ENCODE assay signal across 16 mouse cellular contexts in the genomic region with DNA sequence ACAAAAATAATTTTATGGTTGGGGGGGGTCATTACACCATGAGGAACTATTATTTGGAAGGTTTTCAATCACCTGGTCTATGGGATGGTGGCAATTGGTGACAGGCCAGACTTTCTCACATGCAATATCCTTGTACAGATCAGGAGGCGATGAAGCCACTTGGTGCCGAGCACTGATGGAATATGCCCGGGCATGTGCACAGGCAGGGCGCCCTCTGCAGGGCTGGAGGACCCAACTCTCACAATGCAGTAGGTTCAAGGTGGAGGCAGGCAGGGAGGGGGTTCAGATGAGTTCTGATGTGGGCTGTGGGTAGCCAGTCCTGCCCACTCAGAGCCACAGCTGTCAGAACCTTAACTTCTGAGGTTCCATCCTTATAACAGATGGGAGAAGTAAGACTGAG. TPM values are rescaled to one million over a fixed set of nuclear protein-coding genes. Genes with fewer than 3 reads are reported as not detected.
DNase-seq lines count a peak whose midpoint lies in the region; ATAC-seq and TF ChIP-seq lines count a peak whose summit lies in the region.
"Had no signal": no experiment of that assay in that cellular context is flagged by ENCODE, and none has a peak within 500 bp of the region (broad histone marks: within the 10 kb centered on the region; RNA-seq: fewer than 3 reads in every experiment).

No protein-coding gene starts in this region.

- TF ChIP-seq RAD21 in CH12.LX (IDR thresholded peaks at IDR 0.05; ENCODE audit: low read depth, low read length) = no peak

- in situ Hi-C loops in CH12.LX (cut with MboI; ENCODE audit: low pct_ligation_motif_present, low pct_unique_long_range_greater_than_20kb, low sequenced_read_pairs) = no loop called here

- H3K4me3 ChIP-seq in forebrain, postnatal 0 days (ENCODE audit: low read depth, low read length) = no peak overlapping the region
- no peak overlapping the region for H3K4me3 ChIP-seq in forebrain, embryonic 11.5 days (ENCODE audit: low read depth, low read length)
- no peak overlapping the region for H3K4me3 ChIP-seq in lung, embryonic 14.5 days (ENCODE audit: low read depth, low read length)
- no peak overlapping the region for H3K4me3 ChIP-seq in CH12.LX (replicated peaks in 1 of 3; ENCODE audit: low read depth in 2 of 3, low read length in 2 of 3, poor library complexity in 1 of 3)
- H3K4me3 ChIP-seq in midbrain, embryonic 10.5 days = no peak overlapping the region
- H3K4me3 ChIP-seq: embryonic facial prominence, embryonic 15.5 days had no signal

- TF ChIP-seq CTCF in forebrain, postnatal 0 days (IDR thresholded peaks at IDR 0.05; ENCODE audit: low read depth) = peak; percentile 34; the same call in 1 of the 2 replicates
- peak; percentile 33 for TF ChIP-seq CTCF in lung, embryonic 14.5 days (IDR thresholded peaks at IDR 0.05; ENCODE audit: low read depth)
- peak in 1 of 2 experiments; percentile 46; a peak in 2 of 4 replicates for TF ChIP-seq CTCF in CH12.LX (conservative IDR thresholded peaks at IDR 0.05 in 1 of 2, IDR thresholded peaks at IDR 0.05 in 1 of 2; ENCODE audit: low read depth in 2 of 2, low read length in 2 of 2)

- H3K27me3 ChIP-seq in forebrain, postnatal 0 days (ENCODE audit: insufficient read depth, low read length) = no peaks in the 10 kb centered on the region
- no peaks in the 10 kb centered on the region for H3K27me3 ChIP-seq in forebrain, embryonic 11.5 days (ENCODE audit: control insufficient read depth, insufficient read depth, low read length)
- H3K27me3 ChIP-seq in lung, embryonic 14.5 days (ENCODE audit: insufficient read depth, low read length) = no peaks in the 10 kb centered on the region
- peaks cover 33% of the 10 kb centered on the region for H3K27me3 ChIP-seq in CH12.LX (replicated peaks)
- no peaks in the 10 kb centered on the region for H3K27me3 ChIP-seq in midbrain, embryonic 10.5 days (ENCODE audit: low read depth, poor library complexity, severe bottlenecking)
- H3K27me3 ChIP-seq: embryonic facial prominence, embryonic 15.5 days had no signal

- no peak for ATAC-seq in forebrain, postnatal 0 days
- ATAC-seq in forebrain, embryonic 11.5 days (replicated peaks; ENCODE audit: low FRiP score) = no peak
- no peak for ATAC-seq in lung, embryonic 14.5 days (ENCODE audit: insufficient read depth)
- ATAC-seq: intestine, embryonic 16.5 days had no signal

- H3K4me1 ChIP-seq in forebrain, postnatal 0 days (ENCODE audit: insufficient read depth) = no peaks in the 10 kb centered on the region
- no peaks in the 10 kb centered on the region for H3K4me1 ChIP-seq in forebrain, embryonic 11.5 days (replicated peaks; ENCODE audit: control insufficient read depth, insufficient read depth, low read length)
- H3K4me1 ChIP-seq in lung, embryonic 14.5 days (ENCODE audit: insufficient read depth) = no peaks in the 10 kb centered on the region
- peaks cover 5 to 6% of the 10 kb centered on the region in 2 experiments; a peak in 2 of 4 replicates for H3K4me1 ChIP-seq in CH12.LX (ENCODE audit: control insufficient read depth in 1 of 2, insufficient read depth in 2 of 2)
- H3K4me1 ChIP-seq in midbrain, embryonic 10.5 days = peaks cover 9% of the 10 kb centered on the region
- H3K4me1 ChIP-seq: embryonic facial prominence, embryonic 15.5 days had no signal

- dilution Hi-C loops in CH12.LX (cut with MboI; ENCODE audit: extremely low pct_ligation_motif_present, extremely low pct_unique_long_range_greater_than_20kb, low sequenced_read_pairs) = no loop called here

- no peak for TF ChIP-seq EP300 in CH12.LX (IDR thresholded peaks at IDR 0.05; ENCODE audit: low read length)

- TF ChIP-seq POLR2A in CH12.LX (IDR thresholded peaks at IDR 0.05; ENCODE audit: low read depth, low read length) = no peak

- H3K4me2 ChIP-seq in forebrain, postnatal 0 days (ENCODE audit: low read depth) = no peak overlapping the region
- no peak overlapping the region for H3K4me2 ChIP-seq in forebrain, embryonic 11.5 days (ENCODE audit: low read depth, low read length, severe bottlenecking)
- no peak overlapping the region for H3K4me2 ChIP-seq in lung, embryonic 14.5 days
- H3K4me2 ChIP-seq in CH12.LX (ENCODE audit: insufficient read depth, low read depth, poor library complexity, severe bottlenecking) = no peak overlapping the region
- H3K4me2 ChIP-seq: embryonic facial prominence, embryonic 15.5 days had no signal

- no peak overlapping the region for H3K27ac ChIP-seq in forebrain, postnatal 0 days (ENCODE audit: low read depth, low read length)
- no peak overlapping the region for H3K27ac ChIP-seq in forebrain, embryonic 11.5 days (ENCODE audit: low read depth, low read length)
- H3K27ac ChIP-seq in lung, embryonic 14.5 days (ENCODE audit: low read depth) = no peak overlapping the region
- no peak overlapping the region for H3K27ac ChIP-seq in CH12.LX (ENCODE audit: insufficient read depth, low read depth)
- no peak overlapping the region for H3K27ac ChIP-seq in midbrain, embryonic 10.5 days (replicated peaks)
- H3K27ac ChIP-seq: embryonic facial prominence, embryonic 15.5 days had no signal

- H3K9me3 ChIP-seq in forebrain, postnatal 0 days (ENCODE audit: low read length) = no peaks in the 10 kb centered on the region
- no peaks in the 10 kb centered on the region for H3K9me3 ChIP-seq in forebrain, embryonic 11.5 days (ENCODE audit: control insufficient read depth, low read length)
- H3K9me3 ChIP-seq in lung, embryonic 14.5 days (ENCODE audit: low read depth, low read length) = no peaks in the 10 kb centered on the region
- H3K9me3 ChIP-seq in CH12.LX (replicated peaks; ENCODE audit: low read length) = no peaks in the 10 kb centered on the region
- H3K9me3 ChIP-seq in midbrain, embryonic 10.5 days (replicated peaks) = no peaks in the 10 kb centered on the region
- H3K9me3 ChIP-seq: embryonic facial prominence, embryonic 15.5 days had no signal

- H3K36me3 ChIP-seq in forebrain, postnatal 0 days (ENCODE audit: insufficient read depth) = no peaks in the 10 kb centered on the region
- no peaks in the 10 kb centered on the region for H3K36me3 ChIP-seq in forebrain, embryonic 11.5 days (ENCODE audit: control insufficient read depth, insufficient read depth, low read length)
- no peaks in the 10 kb centered on the region for H3K36me3 ChIP-seq in lung, embryonic 14.5 days (ENCODE audit: insufficient read depth)
- H3K36me3 ChIP-seq in CH12.LX (replicated peaks in 1 of 2; ENCODE audit: control insufficient read depth in 1 of 2, insufficient read depth in 1 of 2, low read length in 1 of 2) = no peaks in the 10 kb centered on the region
- H3K36me3 ChIP-seq in midbrain, embryonic 10.5 days = no peaks in the 10 kb centered on the region
- H3K36me3 ChIP-seq: embryonic facial prominence, embryonic 15.5 days had no signal

- 85% methylated on average over 4 of the region's 4 CpGs for WGBS in forebrain, postnatal 0 days
- 81% methylated on average over 4 of the region's 4 CpGs for WGBS in forebrain, embryonic 11.5 days
- WGBS in lung, embryonic 14.5 days = 76% methylated on average over 4 of the region's 4 CpGs
- 86% methylated on average over 4 of the region's 4 CpGs for WGBS in midbrain, embryonic 10.5 days

- H3K79me2 ChIP-seq in CH12.LX (replicated peaks; ENCODE audit: control insufficient read depth, extremely low read depth, insufficient read depth, poor library complexity, severe bottlenecking) = no peaks in the 10 kb centered on the region

- no peak overlapping the region for H3K9ac ChIP-seq in forebrain, postnatal 0 days
- no peak overlapping the region for H3K9ac ChIP-seq in forebrain, embryonic 11.5 days (ENCODE audit: low read length)
- H3K9ac ChIP-seq in lung, embryonic 14.5 days = no peak overlapping the region
- no peak overlapping the region for H3K9ac ChIP-seq in CH12.LX (ENCODE audit: insufficient read depth, low read depth)
- H3K9ac ChIP-seq: embryonic facial prominence, embryonic 15.5 days had no signal

- no peak for DNase-seq in forebrain, postnatal 0 days
- DNase-seq in forebrain, embryonic 11.5 days (ENCODE audit: low spot score) = no peak
- no peak for DNase-seq in lung, embryonic 14.5 days
- no peak for DNase-seq in lung, postnatal 36 days
- DNase-seq in CH12.LX (ENCODE audit: extremely low read depth) = peak; percentile 33
- DNase-seq in naive thymus-derived CD4-positive, alpha-beta T cell, adult 2 months (ENCODE audit: low read depth) = peak; percentile 2
- no peak for DNase-seq in right cerebral cortex, postnatal 10 days (ENCODE audit: low spot score in 2 of 2)
- no peak for DNase-seq in midbrain, embryonic 10.5 days (ENCODE audit: low spot score)
- DNase-seq: lung, postnatal 4 days; right cerebral cortex, postnatal 4 days had no signal

TF ChIP-seq in CH12.LX, 34 proteins besides CTCF, POLR2A, EP300 and RAD21:
- TF ChIP-seq TCF12 (IDR thresholded peaks at IDR 0.05; ENCODE audit: low read depth, low read length) (0 out of 2 replicates have a peak, but pooled peaks have one; percentile 20), ETS1 (conservative IDR thresholded peaks at IDR 0.05; ENCODE audit: low read depth, low read length) (no peak)

RNA-seq across cellular contexts. Expression of a gene that starts 11.1 kb away (rescaled TPM):
- 0.08 TPM in 1 of 2 replicates, not detected in the other for total RNA-seq in forebrain, postnatal 0 days (2014; rRNA removed)
- polyA plus RNA-seq in forebrain, postnatal 0 days (2015; fragmentation: Nextera tagmentation; extraction: Ambion mirVana) = 0.02 and 0.03 TPM in 2 replicates
- 0.11 and 0.16 TPM in 2 replicates for polyA plus RNA-seq in forebrain, embryonic 11.5 days (2014; fragmentation: Nextera tagmentation; extraction: Ambion mirVana)
- polyA plus RNA-seq in lung, embryonic 14.5 days (2014; fragmentation: Nextera tagmentation; extraction: Ambion mirVana) = not detected in 2 replicates
- under 0.01 and 0.04 TPM in 2 replicates for total RNA-seq in CH12.LX (2012; rRNA removed)
- total RNA-seq in CH12.LX (2014; rRNA removed) = not detected in 2 replicates
- polyA plus RNA-seq in CH12.LX (2012; ENCODE audit: insufficient read length, low read depth) = not detected in 2 replicates
- 0.06 TPM in 1 of 2 replicates, not detected in the other for polyA plus RNA-seq in midbrain, embryonic 10.5 days (2016; fragmentation: Nextera tagmentation; extraction: Ambion mirVana)
- total RNA-seq: common myeloid progenitor, adult 5-6 weeks; neutrophil, adult 5-6 weeks had no signal
- polyA plus RNA-seq: heart, embryonic 16.5 days; intestine, embryonic 16.5 days; limb, embryonic 11.5 days had no signal

RNA-seq across cellular contexts. Expression of a gene that starts 13.5 kb away (rescaled TPM):
- total RNA-seq in forebrain, postnatal 0 days (2014; rRNA removed) = 0.31 and 1.6 TPM in 2 replicates
- polyA plus RNA-seq in forebrain, postnatal 0 days (2015; fragmentation: Nextera tagmentation; extraction: Ambion mirVana) = 1.6 and 1.9 TPM in 2 replicates
- polyA plus RNA-seq in forebrain, embryonic 11.5 days (2014; fragmentation: Nextera tagmentation; extraction: Ambion mirVana) = 3.1 and 4.7 TPM in 2 replicates
- 0.22 and 0.88 TPM in 2 replicates for polyA plus RNA-seq in lung, embryonic 14.5 days (2014; fragmentation: Nextera tagmentation; extraction: Ambion mirVana)
- total RNA-seq in CH12.LX (2012; rRNA removed) (not detected in 2 replicates), CH12.LX (2014; rRNA removed) (not detected in 2 replicates)
- not detected in 2 replicates for polyA plus RNA-seq in CH12.LX (2012; ENCODE audit: insufficient read length, low read depth)
- 3.7 and 4.3 TPM in 2 replicates for polyA plus RNA-seq in midbrain, embryonic 10.5 days (2016; fragmentation: Nextera tagmentation; extraction: Ambion mirVana)
- total RNA-seq: common myeloid progenitor, adult 5-6 weeks had no signal

Comparison
In these comparisons a context has a peak if more than half of its experiments do, and no peak if none do; other contexts are left out.
1. DNase-seq: peak in CH12.LX (single experiment) and naive thymus-derived CD4-positive, alpha-beta T cell, adult 2 months (single experiment); none in forebrain, postnatal 0 days (single experiment), forebrain, embryonic 11.5 days (single experiment), lung, embryonic 14.5 days (single experiment), lung, postnatal 36 days (single experiment), right cerebral cortex, postnatal 10 days (0 of 2) and midbrain, embryonic 10.5 days (single experiment).